Mouse (Mus musculus) cerebellum, adult 11-12 months (tissue): ENCODE data around the gene 5730596B20Rik.

Source experiments
- DNase-seq: peaks from one replicate; pipeline ENCODE4 v3.0.0; 2022

Gene 5730596B20Rik

GRCm38 (mm10) chr6:52215070-52215469 is 37.8 kb downstream of the 5730596B20Rik start:
- DNase-seq, result no peak

GRCm38 (mm10) chr6:52215771-52216535 is 38.7 kb downstream of the 5730596B20Rik start:
- DNase-seq, result no peak

- DNase-seq, result no peak
Measured at GRCm38 (mm10) chr6:52216691-52217458, 39.6 kb downstream of the 5730596B20Rik start.

- no peak for DNase-seq
Measured at GRCm38 (mm10) chr6:52217459-52217768, 40.1 kb downstream of the 5730596B20Rik start.

GRCm38 (mm10) chr6:52217895-52218642 is 40.8 kb downstream of the 5730596B20Rik start:
- no peak for DNase-seq

GRCm38 (mm10) chr6:52218643-52219215 is 41.4 kb downstream of the 5730596B20Rik start:
- DNase-seq, result no peak

- DNase-seq, result no peak
Measured at GRCm38 (mm10) chr6:52219234-52219942, 42.1 kb downstream of the 5730596B20Rik start.

GRCm38 (mm10) chr6:52220003-52220864 is 42.9 kb downstream of the 5730596B20Rik start:
- no peak for DNase-seq

- no peak for DNase-seq
Measured at GRCm38 (mm10) chr6:52220865-52221310, 43.6 kb downstream of the 5730596B20Rik start.

- peak; percentile 72 for DNase-seq
Measured at GRCm38 (mm10) chr6:52221337-52221992, 44.2 kb downstream of the 5730596B20Rik start, which contains the start of gene Hoxa7. Gene Hoxa7 (minus strand): TSS chr6:52221854.

GRCm38 (mm10) chr6:52221993-52222685 is 44.8 kb downstream of the 5730596B20Rik start:
- DNase-seq, result no peak

GRCm38 (mm10) chr6:52222729-52223128 is 45.4 kb downstream of the 5730596B20Rik start:
- no peak for DNase-seq

- DNase-seq, result no peak
Measured at GRCm38 (mm10) chr6:52223939-52224760, 46.9 kb downstream of the 5730596B20Rik start.

- no peak for DNase-seq
Measured at GRCm38 (mm10) chr6:52224895-52225611, 47.8 kb downstream of the 5730596B20Rik start.

GRCm38 (mm10) chr6:52225612-52226568 is 48.6 kb downstream of the 5730596B20Rik start:
- no peak for DNase-seq

- DNase-seq, result no peak
Measured at GRCm38 (mm10) chr6:52226569-52227257, 49.4 kb downstream of the 5730596B20Rik start.
